Mouse (Mus musculus) MEL (cell line): Measurements from ENCODE around the gene Mysm1. TPM values are rescaled to one million over a fixed set of nuclear protein-coding genes. Genes with fewer than 3 reads are reported as not detected.

ENCODE experiments used
- DNase-seq: peaks from one replicate; pipeline ENCODE4 v3.0.0; 2011; ENCODE audit warnings: low read depth, low spot score
- H3K27ac ChIP-seq: 2 replicates; pipeline ENCODE4 v1.5.1; 2012; ENCODE audit warnings: low read depth, mild to moderate bottlenecking, control low read depth, low read length, moderate library complexity; ENCODE audit not compliant: control insufficient read depth
- H3K27me3 ChIP-seq, 2 experiments: fragments of 150-350 bp in 1 of 2; sonication (generic) in 1 of 2; 2 replicates each; pipeline ENCODE4 v1.6.1; 2012; ENCODE audit warnings: low read length in 2 of 2, mild to moderate bottlenecking in 2 of 2, improper control_type of control experiment in 1 of 2, moderate library complexity in 1 of 2; ENCODE audit not compliant: insufficient read depth in 2 of 2, control insufficient read depth in 1 of 2
- H3K36me3 ChIP-seq, 2 experiments: 2 replicates each; pipeline ENCODE4 v1.6.1; 2012 to 2014; ENCODE audit warnings: low read length in 2 of 2, improper control_type of control experiment in 1 of 2, inconsistent platforms in 1 of 2, mild to moderate bottlenecking in 1 of 2; ENCODE audit not compliant: insufficient read depth in 2 of 2, control insufficient read depth in 1 of 2
- H3K4me1 ChIP-seq, 2 experiments: fragments of 150-350 bp in 1 of 2; sonication (generic) in 1 of 2; 2 replicates each; pipeline ENCODE4 v1.6.1; 2012; ENCODE audit warnings: low read length in 2 of 2, improper control_type of control experiment in 1 of 2, mild to moderate bottlenecking in 1 of 2; ENCODE audit not compliant: insufficient read depth in 2 of 2, control insufficient read depth in 1 of 2
- H3K4me3 ChIP-seq, 2 experiments: fragments of 150-350 bp in 1 of 2; sonication (generic) in 1 of 2; 2 replicates each; pipeline ENCODE4 v1.5.1; 2012; ENCODE audit warnings: low read depth in 2 of 2, low read length in 2 of 2, mild to moderate bottlenecking in 2 of 2, moderate library complexity in 2 of 2, control low read depth in 1 of 2, improper control_type of control experiment in 1 of 2; ENCODE audit not compliant: control insufficient read depth in 1 of 2, insufficient read depth in 1 of 2
- H3K79me2 ChIP-seq: 2 replicates; pipeline ENCODE4 v1.6.1; 2012; ENCODE audit warnings: mild to moderate bottlenecking, low read length, moderate library complexity; ENCODE audit not compliant: control insufficient read depth, poor library complexity, insufficient read depth
- H3K9ac ChIP-seq: 2 replicates; pipeline ENCODE4 v1.6.1; 2012; ENCODE audit warnings: low read depth, mild to moderate bottlenecking, control low read depth, low read length, moderate library complexity; ENCODE audit not compliant: control insufficient read depth, poor library complexity, severe bottlenecking
- H3K9me3 ChIP-seq: fragments of 150-350 bp; sonication (generic); replicated peaks from 2 replicates; pipeline ENCODE4 v1.6.1; 2012; ENCODE audit warnings: mild to moderate bottlenecking, low read length, improper control_type of control experiment, moderate library complexity; ENCODE audit not compliant: insufficient read depth
- CHD1 ChIP-seq: IDR thresholded peaks from 2 replicates; pipeline ENCODE4 v1.6.1; 2012; ENCODE audit warnings: low read depth, mild to moderate bottlenecking, inconsistent platforms, low read length, improper control_type of control experiment
- CHD2 ChIP-seq: IDR thresholded peaks from 2 replicates; pipeline ENCODE4 v1.6.1; 2011; ENCODE audit warnings: low read length, improper control_type of control experiment
- GATA1 ChIP-seq: IDR thresholded peaks from 2 replicates; pipeline ENCODE4 v1.6.1; 2011; ENCODE audit warnings: low read depth, low read length, improper control_type of control experiment
- HCFC1 ChIP-seq: IDR thresholded peaks from 2 replicates; pipeline ENCODE4 v1.6.1; 2012; ENCODE audit warnings: low read depth, mild to moderate bottlenecking, inconsistent platforms, low read length, improper control_type of control experiment, moderate library complexity
- MAX ChIP-seq: IDR thresholded peaks from 2 replicates; pipeline ENCODE4 v1.6.1; 2011; ENCODE audit warnings: low read length, improper control_type of control experiment
- MEF2A ChIP-seq: IDR thresholded peaks from 2 replicates; pipeline ENCODE4 v1.6.1; 2014; ENCODE audit warnings: low read depth, mild to moderate bottlenecking, inconsistent platforms, low read length, improper control_type of control experiment; ENCODE audit not compliant: poor library complexity, insufficient replicate concordance, severe bottlenecking; ENCODE audit errors: extremely low read depth
- MYC ChIP-seq: IDR thresholded peaks from 2 replicates; pipeline ENCODE4 v1.6.1; 2011; ENCODE audit warnings: low read depth, mild to moderate bottlenecking, low read length, improper control_type of control experiment, moderate library complexity
- NELFE ChIP-seq: IDR thresholded peaks from 2 replicates; pipeline ENCODE4 v1.6.1; 2011; ENCODE audit warnings: low read depth, low read length, improper control_type of control experiment
- NRF1 ChIP-seq: IDR thresholded peaks from 2 replicates; pipeline ENCODE4 v1.6.1; 2014; ENCODE audit warnings: low read depth, mild to moderate bottlenecking, inconsistent platforms, low read length, improper control_type of control experiment, moderate library complexity; ENCODE audit not compliant: poor library complexity, insufficient read depth, severe bottlenecking
- POLR2A ChIP-seq, 2 experiments: IDR thresholded peaks; 2 replicates each; pipeline ENCODE4 v1.6.1; 2011 to 2012; ENCODE audit warnings: low read length in 2 of 2, mild to moderate bottlenecking in 2 of 2, control low read depth in 1 of 2, improper control_type of control experiment in 1 of 2, low read depth in 1 of 2, moderate library complexity in 1 of 2; ENCODE audit not compliant: control insufficient read depth in 1 of 2, insufficient read depth in 1 of 2, poor library complexity in 1 of 2
- POLR2AphosphoS2 ChIP-seq: IDR thresholded peaks from 2 replicates; pipeline ENCODE4 v1.6.1; 2011; ENCODE audit warnings: low read length, improper control_type of control experiment
- RAD21 ChIP-seq: IDR thresholded peaks from 2 replicates; pipeline ENCODE4 v1.6.1; 2011; ENCODE audit warnings: mild to moderate bottlenecking, low read depth, low read length, improper control_type of control experiment
- RCOR1 ChIP-seq: IDR thresholded peaks from 2 replicates; pipeline ENCODE4 v1.6.1; 2012; ENCODE audit warnings: low read depth, mild to moderate bottlenecking, inconsistent platforms, low read length, improper control_type of control experiment
- SMC3 ChIP-seq: IDR thresholded peaks from 2 replicates; pipeline ENCODE4 v1.6.1; 2011; ENCODE audit warnings: low read depth, low read length, improper control_type of control experiment
- TCF12 ChIP-seq: IDR thresholded peaks from 2 replicates; pipeline ENCODE4 v1.6.1; 2014; ENCODE audit warnings: low read depth, mild to moderate bottlenecking, inconsistent platforms, low read length, improper control_type of control experiment, moderate library complexity
- USF1 ChIP-seq: IDR thresholded peaks from 2 replicates; pipeline ENCODE4 v1.6.1; 2014; ENCODE audit warnings: low read depth, mild to moderate bottlenecking, inconsistent platforms, low read length, improper control_type of control experiment, moderate library complexity
- USF2 ChIP-seq, 2 experiments: IDR thresholded peaks; 2 replicates each; pipeline ENCODE4 v1.6.1; 2011 to 2012; ENCODE audit warnings: improper control_type of control experiment in 2 of 2, low read length in 2 of 2, borderline replicate concordance in 1 of 2, inconsistent platforms in 1 of 2, low read depth in 1 of 2, mild to moderate bottlenecking in 1 of 2; ENCODE audit not compliant: insufficient read depth in 1 of 2
- ZKSCAN1 ChIP-seq: IDR thresholded peaks from 2 replicates; pipeline ENCODE4 v1.6.1; 2012; ENCODE audit warnings: low read depth, mild to moderate bottlenecking, inconsistent platforms, low read length, improper control_type of control experiment, moderate library complexity
- ZMIZ1 ChIP-seq: IDR thresholded peaks from 2 replicates; pipeline ENCODE4 v1.6.1; 2012; ENCODE audit warnings: low read depth, mild to moderate bottlenecking, inconsistent platforms, low read length, improper control_type of control experiment, moderate library complexity
- ZNF384 ChIP-seq: IDR thresholded peaks from 2 replicates; pipeline ENCODE4 v1.6.1; 2012; ENCODE audit warnings: low read depth, mild to moderate bottlenecking, inconsistent platforms, low read length, improper control_type of control experiment
- polyA plus RNA-seq, 2 experiments: library from polyadenylated mRNA; stranded (reverse) in 1 of 2; unstranded in 1 of 2; fragments of >175 nt in 1 of 2; fragments of >200 nt in 1 of 2; gene quantifications; 2 replicates each; pipeline versions ENCODE4 v1.2.1 to v1.2.4; 2012; ENCODE audit warnings: low replicate concordance in 2 of 2, low read depth in 1 of 2; ENCODE audit not compliant: insufficient read length in 2 of 2, insufficient read depth in 1 of 2, missing spikeins in 1 of 2
- total RNA-seq: library from RNA; depleted of rRNA; stranded (reverse); fragments of 300-350 nt; gene quantifications from 2 replicates; pipeline ENCODE4 v1.2.3, GENCODE M21; 2012

Mysm1 gene
- total and polyA plus RNA-seq, 3 experiments: 10.8 to 14.8 TPM; not detected in 1

- Histone ChIP-seq H3K36me3 (no peaks in the 10 kb centered on the region), H3K27ac (no peak overlapping the region), H3K27me3 (no peaks in the 10 kb centered on the region), H3K9me3 (no peaks in the 10 kb centered on the region), H3K4me1 (no peaks in the 10 kb centered on the region), H3K9ac (no peak overlapping the region), H3K79me2 (no peaks in the 10 kb centered on the region), H3K4me3 (no peak overlapping the region)
- TF ChIP-seq POLR2AphosphoS2 (no peak), MYC (no peak), ZKSCAN1 (no peak), HCFC1 (no peak), TCF12 (no peak), USF2 (IDR thresholded peaks at IDR 0.05; ENCODE audit: borderline replicate concordance in 1 of 2, insufficient read depth in 1 of 2, low read depth in 1 of 2, low read length in 2 of 2) (no peak), CHD1 (no peak), ZNF384 (no peak), GATA1 (no peak), NRF1 (no peak), ZMIZ1 (no peak), SMC3 (no peak), MAX (no peak), CHD2 (no peak), MEF2A (no peak), RAD21 (no peak), POLR2A (IDR thresholded peaks at IDR 0.05; ENCODE audit: control insufficient read depth in 1 of 2, insufficient read depth in 1 of 2, low read depth in 1 of 2, low read length in 2 of 2, poor library complexity in 1 of 2) (no peak), NELFE (no peak), RCOR1 (no peak), USF1 (no peak)
- DNase-seq: no peak
Measured at GRCm38 (mm10) chr4:95025847-95026600, 47.1 kb upstream of the Mysm1 start.
